Mouse (Mus musculus): ENCODE results near the gene Tardbp. TPM values are rescaled to one million over a fixed set of nuclear protein-coding genes. Genes with fewer than 3 reads are reported as not detected.

The Tardbp gene
- polyA plus RNA-seq, 1 experiment from 2014 or later: 183 TPM

- H3K36me3 ChIP-seq (ENCODE audit: control insufficient read depth, insufficient read depth, low read length): peaks cover 40% of the 10 kb centered on the region
- H3K4me3 ChIP-seq (ENCODE audit: low read length): no peak overlapping the region
- H3K4me1 ChIP-seq (ENCODE audit: control insufficient read depth, insufficient read depth, low read length): 0 out of 2 replicates have a peak, but pooled peaks cover 4% of the 10 kb centered on the region
- no peak overlapping the region for H3K27ac ChIP-seq (ENCODE audit: low read depth, low read length)
- H3K9ac ChIP-seq (ENCODE audit: low read depth, low read length): no peak overlapping the region
- H3K4me2 ChIP-seq (replicated peaks; ENCODE audit: low read depth, low read length): no peak overlapping the region
- 76% methylated on average over 5 of the region's 5 CpGs for WGBS
- H3K27me3 ChIP-seq (ENCODE audit: control insufficient read depth, insufficient read depth, low read length): no peaks in the 10 kb centered on the region
- no peak for ATAC-seq (ENCODE audit: low FRiP score, low TSS enrichment)
- no peaks in the 10 kb centered on the region for H3K9me3 ChIP-seq (ENCODE audit: control insufficient read depth, low read length)
Measured at GRCm38 (mm10) chr4:148610631-148611364, 16.0 kb downstream of the Tardbp start.

DNA sequence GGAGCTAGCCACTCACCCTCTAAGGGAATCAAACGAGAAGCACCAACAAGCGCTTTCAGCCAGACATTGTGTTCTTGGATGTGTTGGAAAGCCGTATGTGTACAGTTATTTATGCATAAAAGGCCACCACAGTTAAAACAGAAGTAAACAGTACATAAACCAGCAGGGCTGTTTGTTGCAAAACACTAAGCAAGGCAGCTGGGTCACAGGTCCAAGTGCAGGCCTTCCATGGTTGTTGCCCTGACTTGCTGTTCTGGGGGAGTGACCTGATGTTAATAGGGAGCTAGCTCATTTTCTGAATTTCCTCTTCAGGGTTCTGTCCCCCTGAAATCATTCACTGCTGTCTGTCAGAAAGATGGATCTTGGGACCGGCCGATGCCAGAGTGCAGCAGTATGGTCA lies 17.0 kb downstream of the Tardbp start:
- ATAC-seq (ENCODE audit: low FRiP score, low TSS enrichment): no peak
- Histone ChIP-seq H3K9me3 (ENCODE audit: control insufficient read depth, low read length) (no peaks in the 10 kb centered on the region), H3K27ac (ENCODE audit: low read depth, low read length) (no peak overlapping the region), H3K4me2 (replicated peaks; ENCODE audit: low read depth, low read length) (no peak overlapping the region), H3K4me3 (ENCODE audit: low read length) (no peak overlapping the region), H3K9ac (ENCODE audit: low read depth, low read length) (no peak overlapping the region), H3K27me3 (ENCODE audit: control insufficient read depth, insufficient read depth, low read length) (no peaks in the 10 kb centered on the region), H3K4me1 (ENCODE audit: control insufficient read depth, insufficient read depth, low read length) (0 out of 2 replicates have a peak, but pooled peaks cover 4% of the 10 kb centered on the region), H3K36me3 (ENCODE audit: control insufficient read depth, insufficient read depth, low read length) (peaks cover 30% of the 10 kb centered on the region; the same call in 1 of the 2 replicates)
- WGBS: 82% methylated on average over 5 of the region's 5 CpGs

- ATAC-seq (ENCODE audit: low FRiP score, low TSS enrichment): no peak
- 30% methylated on average over 5 of the region's 5 CpGs for WGBS
- H3K27me3 ChIP-seq (ENCODE audit: control insufficient read depth, insufficient read depth, low read length): no peaks in the 10 kb centered on the region
- H3K4me3 ChIP-seq (ENCODE audit: low read length): no peak overlapping the region
- peaks cover 11% of the 10 kb centered on the region; the same call in 1 of the 2 replicates for H3K36me3 ChIP-seq (ENCODE audit: control insufficient read depth, insufficient read depth, low read length)
- no peak overlapping the region for H3K4me2 ChIP-seq (replicated peaks; ENCODE audit: low read depth, low read length)
- no peak overlapping the region for H3K27ac ChIP-seq (ENCODE audit: low read depth, low read length)
- no peak overlapping the region for H3K9ac ChIP-seq (ENCODE audit: low read depth, low read length)
- H3K4me1 ChIP-seq (ENCODE audit: control insufficient read depth, insufficient read depth, low read length): 0 out of 2 replicates have a peak, but pooled peaks cover 4% of the 10 kb centered on the region
- H3K9me3 ChIP-seq (ENCODE audit: control insufficient read depth, low read length): no peaks in the 10 kb centered on the region
Measured at GRCm38 (mm10) chr4:148607758-148608157, 19.1 kb downstream of the Tardbp start.

DNA sequence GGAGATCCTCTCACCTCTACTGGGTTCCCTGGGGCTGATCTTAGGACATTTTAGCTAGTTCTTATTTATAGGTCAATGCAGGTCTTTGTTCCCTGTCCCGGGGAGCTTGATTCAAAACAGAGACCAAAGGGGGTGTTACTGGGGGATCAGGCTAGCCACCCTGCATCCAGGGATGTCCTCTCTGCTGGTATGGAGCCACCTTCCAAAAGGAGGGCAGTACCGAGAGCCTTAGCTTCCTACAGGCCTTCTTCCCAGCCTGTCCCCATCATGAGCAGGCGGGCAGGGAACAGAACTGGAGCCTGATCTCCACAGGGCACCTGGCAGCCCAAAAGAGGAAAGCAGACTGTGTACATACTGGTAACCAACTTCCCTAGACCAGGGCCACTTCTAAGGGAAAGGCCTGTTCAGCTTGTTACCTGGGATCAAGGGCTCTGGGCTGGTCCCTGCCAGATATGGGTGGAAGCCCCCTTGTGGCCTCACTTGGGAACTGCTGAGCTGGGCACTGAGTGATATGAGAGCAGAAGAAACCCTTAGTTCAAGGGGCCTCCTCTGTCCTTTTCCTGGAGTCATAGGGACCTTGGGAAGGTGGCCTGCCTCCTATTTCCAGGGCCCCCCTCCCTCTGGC lies 22.2 kb downstream of the Tardbp start:
- WGBS: 94% methylated on average over 3 of the region's 3 CpGs

GRCm38 (mm10) chr4:148604141-148604540 lies 22.7 kb downstream of the Tardbp start:
- Histone ChIP-seq H3K9me3 (ENCODE audit: control insufficient read depth, low read length) (no peaks in the 10 kb centered on the region), H3K36me3 (ENCODE audit: control insufficient read depth, insufficient read depth, low read length) (no peaks in the 10 kb centered on the region), H3K4me3 (ENCODE audit: low read length) (no peak overlapping the region), H3K4me2 (replicated peaks; ENCODE audit: low read depth, low read length) (no peak overlapping the region), H3K27ac (ENCODE audit: low read depth, low read length) (no peak overlapping the region), H3K9ac (ENCODE audit: low read depth, low read length) (no peak overlapping the region), H3K4me1 (ENCODE audit: control insufficient read depth, insufficient read depth, low read length) (0 out of 2 replicates have a peak, but pooled peaks cover 3% of the 10 kb centered on the region), H3K27me3 (ENCODE audit: control insufficient read depth, insufficient read depth, low read length) (no peaks in the 10 kb centered on the region)
- WGBS: 77% methylated on average over 7 of the region's 7 CpGs
- no peak for ATAC-seq (ENCODE audit: low FRiP score, low TSS enrichment)

More for the DNA sequence above, 22.2 kb downstream of the Tardbp start:
- Histone ChIP-seq H3K27ac (ENCODE audit: low read depth, low read length) (no peak overlapping the region), H3K4me2 (replicated peaks; ENCODE audit: low read depth, low read length) (no peak overlapping the region), H3K36me3 (ENCODE audit: control insufficient read depth, insufficient read depth, low read length) (no peaks in the 10 kb centered on the region), H3K4me1 (ENCODE audit: control insufficient read depth, insufficient read depth, low read length) (0 out of 2 replicates have a peak, but pooled peaks cover 4% of the 10 kb centered on the region), H3K27me3 (ENCODE audit: control insufficient read depth, insufficient read depth, low read length) (no peaks in the 10 kb centered on the region), H3K9ac (ENCODE audit: low read depth, low read length) (no peak overlapping the region), H3K9me3 (ENCODE audit: control insufficient read depth, low read length) (no peaks in the 10 kb centered on the region), H3K4me3 (ENCODE audit: low read length) (no peak overlapping the region)
- no peak for ATAC-seq (ENCODE audit: low FRiP score, low TSS enrichment)

GRCm38 (mm10) chr4:148603376-148604139 lies 23.3 kb downstream of the Tardbp start:
- H3K9ac ChIP-seq (ENCODE audit: low read depth, low read length): no peak overlapping the region
- no peak overlapping the region for H3K4me3 ChIP-seq (ENCODE audit: low read length)
- no peak overlapping the region for H3K4me2 ChIP-seq (replicated peaks; ENCODE audit: low read depth, low read length)
- no peaks in the 10 kb centered on the region; the same call in 1 of the 2 replicates for H3K36me3 ChIP-seq (ENCODE audit: control insufficient read depth, insufficient read depth, low read length)
- 70% methylated on average over 10 of the region's 10 CpGs for WGBS
- no peak overlapping the region for H3K27ac ChIP-seq (ENCODE audit: low read depth, low read length)
- no peak for ATAC-seq (ENCODE audit: low FRiP score, low TSS enrichment)
- no peaks in the 10 kb centered on the region for H3K27me3 ChIP-seq (ENCODE audit: control insufficient read depth, insufficient read depth, low read length)
- H3K9me3 ChIP-seq (ENCODE audit: control insufficient read depth, low read length): 0 out of 2 replicates have a peak, but pooled peaks cover 5% of the 10 kb centered on the region
- no peaks in the 10 kb centered on the region for H3K4me1 ChIP-seq (ENCODE audit: control insufficient read depth, insufficient read depth, low read length)

DNA sequence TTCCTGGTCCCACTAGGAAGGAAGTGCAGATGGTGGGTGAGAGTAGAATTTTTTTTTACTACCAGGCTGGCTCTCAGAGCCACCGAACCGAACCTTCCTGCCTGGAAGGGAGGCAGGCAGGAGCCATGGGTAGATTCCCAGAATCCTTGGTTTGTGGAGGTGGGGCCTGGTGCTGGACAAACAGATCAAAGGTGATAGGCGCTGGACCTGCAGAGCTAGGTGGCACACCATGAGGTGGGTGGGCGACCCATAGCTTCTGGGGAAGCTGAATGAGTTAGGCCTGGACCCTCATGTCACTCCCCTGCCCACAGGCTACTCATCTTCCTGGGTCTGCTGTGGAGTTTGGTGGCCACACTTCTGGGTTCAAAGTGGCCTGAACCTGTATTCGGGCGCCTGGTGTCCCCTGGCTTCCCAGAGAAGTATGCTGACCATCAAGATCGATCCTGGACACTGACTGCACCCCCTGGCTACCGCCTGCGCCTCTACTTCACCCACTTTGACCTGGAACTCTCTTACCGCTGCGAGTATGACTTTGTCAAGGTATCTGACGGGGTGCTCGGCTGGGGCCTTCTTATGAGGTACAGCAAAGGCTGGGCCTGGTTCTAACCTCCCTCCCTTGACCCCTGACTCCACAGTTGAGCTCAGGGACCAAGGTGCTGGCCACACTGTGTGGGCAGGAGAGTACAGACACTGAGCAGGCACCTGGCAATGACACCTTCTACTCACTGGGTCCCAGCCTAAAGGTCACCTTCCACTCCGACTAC lies 24.3 kb downstream of the Tardbp start, which contains the start of gene Masp2:
Masp2 (plus strand) TSS at position 198 of the 764 bp plus-strand sequence.
- no peak within 1 kb of the TSS for H3K4me2 ChIP-seq (replicated peaks; ENCODE audit: low read depth, low read length)
- H3K36me3 ChIP-seq (ENCODE audit: control insufficient read depth, insufficient read depth, low read length): no peaks in the 10 kb centered on the region; the same call in 1 of the 2 replicates
- WGBS: 86% methylated on average over 14 of the region's 14 CpGs
- ATAC-seq (ENCODE audit: low FRiP score, low TSS enrichment): no peak
- H3K4me1 ChIP-seq (ENCODE audit: control insufficient read depth, insufficient read depth, low read length): no peaks in the 10 kb centered on the region
- H3K9me3 ChIP-seq (ENCODE audit: control insufficient read depth, low read length): 0 out of 2 replicates have a peak, but pooled peaks cover 5% of the 10 kb centered on the region
- no peak within 1 kb of the TSS for H3K4me3 ChIP-seq (ENCODE audit: low read length)
- H3K27ac ChIP-seq (ENCODE audit: low read depth, low read length): no peak within 1 kb of the TSS
- no peak within 1 kb of the TSS for H3K9ac ChIP-seq (ENCODE audit: low read depth, low read length)
- no peaks in the 10 kb centered on the region for H3K27me3 ChIP-seq (ENCODE audit: control insufficient read depth, insufficient read depth, low read length)

DNA sequence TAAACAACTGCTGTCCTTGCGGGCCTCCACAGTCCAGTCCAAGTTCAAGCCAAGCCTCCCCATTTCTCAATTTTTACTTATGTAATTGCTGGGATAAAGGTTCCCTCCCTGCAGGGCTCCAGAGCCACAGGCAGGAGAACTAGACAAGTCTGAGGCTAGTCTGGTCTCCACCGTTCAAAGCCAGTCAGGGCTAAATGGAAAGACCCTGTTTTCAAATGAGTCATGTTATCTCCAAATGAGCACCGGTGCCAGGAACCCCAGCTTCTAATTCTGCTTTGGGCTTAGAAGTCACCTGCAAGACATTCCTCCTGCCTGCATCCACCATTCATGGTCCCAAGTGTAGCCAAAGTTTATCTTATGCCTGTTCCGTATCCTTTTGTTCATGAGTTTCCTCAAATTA lies 24.9 kb downstream of the Tardbp start:
- Histone ChIP-seq H3K4me2 (replicated peaks; ENCODE audit: low read depth, low read length) (no peak overlapping the region), H3K4me1 (ENCODE audit: control insufficient read depth, insufficient read depth, low read length) (no peaks in the 10 kb centered on the region), H3K36me3 (ENCODE audit: control insufficient read depth, insufficient read depth, low read length) (peaks cover under 1% of the 10 kb centered on the region; the same call in 1 of the 2 replicates), H3K27ac (ENCODE audit: low read depth, low read length) (no peak overlapping the region), H3K9ac (ENCODE audit: low read depth, low read length) (no peak overlapping the region), H3K27me3 (ENCODE audit: control insufficient read depth, insufficient read depth, low read length) (no peaks in the 10 kb centered on the region), H3K9me3 (ENCODE audit: control insufficient read depth, low read length) (0 out of 2 replicates have a peak, but pooled peaks cover 5% of the 10 kb centered on the region), H3K4me3 (ENCODE audit: low read length) (no peak overlapping the region)
- 89% methylated on average over 4 of the region's 4 CpGs for WGBS
- ATAC-seq (ENCODE audit: low FRiP score, low TSS enrichment): no peak
